ENCODE assay signal across 9 mouse cellular contexts in genomic region chr3:88422020-88422720, GRCm38 (mm10). TPM values are rescaled to one million over a fixed set of nuclear protein-coding genes. Genes with fewer than 3 reads are reported as not detected.
DNase-seq lines count a peak whose midpoint lies in the region; ATAC-seq and TF ChIP-seq lines count a peak whose summit lies in the region.
"Had no signal": no experiment of that assay in that cellular context is flagged by ENCODE, and none has a peak within 500 bp of the region (broad histone marks: within the 10 kb centered on the region; RNA-seq: fewer than 3 reads in every experiment).

No protein-coding gene starts in this region.

- peaks cover 23% of the 10 kb centered on the region for H3K4me1 ChIP-seq in kidney, adult 2 months (ENCODE audit: control insufficient read depth, insufficient read depth, low read length)

- TF ChIP-seq CTCF in layer of hippocampus, adult 2 months (conservative IDR thresholded peaks at IDR 0.05) = peak; percentile 28
- 0 out of 2 replicates have a peak, but pooled peaks have one; percentile 27 for TF ChIP-seq CTCF in kidney, adult 2 months (conservative IDR thresholded peaks at IDR 0.05; ENCODE audit: insufficient read depth, insufficient read length, low read depth, low read length)

- peak; percentile 81 for ATAC-seq in megakaryocyte, adult 5-6 weeks (ENCODE audit: poor library complexity, severe bottlenecking)

- H3K36me3 ChIP-seq in kidney, adult 2 months (ENCODE audit: control insufficient read depth, insufficient read depth, low read length) = no peaks in the 10 kb centered on the region

- peak overlapping the region; percentile 32 for H3K4me3 ChIP-seq in layer of hippocampus, adult 2 months
- H3K4me3 ChIP-seq in kidney, adult 2 months (ENCODE audit: insufficient read depth, low read depth, low read length) = no peak overlapping the region

- H3K27me3 ChIP-seq in kidney, adult 2 months (replicated peaks; ENCODE audit: control insufficient read depth, insufficient read depth, low read length) = no peaks in the 10 kb centered on the region

- peak in 1 of 2 experiments; percentile 30 for DNase-seq in layer of hippocampus, adult 2 months (ENCODE audit: low spot score in 2 of 2)
- DNase-seq in layer of hippocampus, postnatal 10 days (ENCODE audit: low spot score in 2 of 2) = no peak
- DNase-seq in cerebellum, adult 9-10 months = peak; percentile 77
- DNase-seq in kidney, adult 2 months = peak; percentile 82
- DNase-seq in urinary bladder, postnatal 4 days (ENCODE audit: low spot score in 2 of 2) = no peak
- DNase-seq in gastrocnemius, postnatal 25 days = no peak
- no peak for DNase-seq in thymus, adult 18-20 months

- no peak for TF ChIP-seq POLR2A in kidney, adult 2 months (IDR thresholded peaks at IDR 0.05; ENCODE audit: low read depth, low read length)

- WGBS in kidney, adult 2 months = 40% methylated on average over 9 of the region's 9 CpGs

- H3K27ac ChIP-seq in layer of hippocampus, adult 2 months = peak overlapping the region; percentile 43; the same call in 1 of the 2 replicates
- H3K27ac ChIP-seq in kidney, adult 2 months (ENCODE audit: insufficient read depth, low read depth, low read length) = no peak overlapping the region

RNA-seq across cellular contexts. Expression of gene Slc25a44, which starts 2.8 kb away (rescaled TPM):
- total RNA-seq in layer of hippocampus, adult 2 months (2021) = 10 to 100 TPM; 69.5 to 71.8 TPM
- total RNA-seq in layer of hippocampus, postnatal 10 days (2021) = 10 to 100 TPM; 54.1 to 58.1 TPM
- polyA plus RNA-seq in kidney, adult 2 months (2012; rRNA removed) = 38.3 and 42.7 TPM in 2 replicates
- total RNA-seq in megakaryocyte, adult 5-6 weeks (2015) = 11.4 and 11.6 TPM in 2 replicates
- total RNA-seq in megakaryocyte, adult 5-6 weeks (2017) = 17.4 and 18.7 TPM in 2 replicates
- total RNA-seq in gastrocnemius, postnatal 25 days (2021) = 10 to 100 TPM; 14.3 to 14.5 TPM

RNA-seq across cellular contexts. Expression of gene Pmf1, which starts 12.0 kb away (rescaled TPM):
- 1 to 10 TPM; 6.4 to 6.8 TPM for total RNA-seq in layer of hippocampus, adult 2 months (2021)
- total RNA-seq in layer of hippocampus, postnatal 10 days (2021) = 10 to 100 TPM; 10.9 to 11.6 TPM
- 33.9 and 34.4 TPM in 2 replicates for polyA plus RNA-seq in kidney, adult 2 months (2012; rRNA removed)
- 115 and 131 TPM in 2 replicates for total RNA-seq in megakaryocyte, adult 5-6 weeks (2015)
- total RNA-seq in megakaryocyte, adult 5-6 weeks (2017) = 78.5 and 81.9 TPM in 2 replicates
- 10 to 100 TPM; 16.9 to 19.0 TPM for total RNA-seq in gastrocnemius, postnatal 25 days (2021)

RNA-seq across cellular contexts. Expression of gene Bglap, which starts 37.9 kb away (rescaled TPM):
- total RNA-seq in layer of hippocampus, adult 2 months (2021) = under 1 TPM in 1 of 2 experiments, not detected in 1; 0.96 TPM
- 1 to 10 TPM in 1 of 2 experiments, not detected in 1; 2.7 TPM for total RNA-seq in layer of hippocampus, postnatal 10 days (2021)
- polyA plus RNA-seq in kidney, adult 2 months (2012; rRNA removed) = 0.61 TPM in 1 of 2 replicates, not detected in the other
- 0.93 and 1.5 TPM in 2 replicates for total RNA-seq in megakaryocyte, adult 5-6 weeks (2015)
- total RNA-seq in megakaryocyte, adult 5-6 weeks (2017) = 5.0 and 6.3 TPM in 2 replicates
- total RNA-seq in gastrocnemius, postnatal 25 days (2021) = 1 to 10 TPM in 1 of 2 experiments, not detected in 1; 1.9 TPM
- polyA plus RNA-seq: heart, postnatal 0 days had no signal

RNA-seq across cellular contexts. Expression of gene Sema4a, which starts 38.8 kb away (rescaled TPM):
- total RNA-seq in layer of hippocampus, adult 2 months (2021) = 10 to 100 TPM; 37.0 to 42.9 TPM
- 10 to 100 TPM; 39.6 to 42.8 TPM for total RNA-seq in layer of hippocampus, postnatal 10 days (2021)
- polyA plus RNA-seq in kidney, adult 2 months (2012; rRNA removed) = 176 and 197 TPM in 2 replicates
- 171 and 181 TPM in 2 replicates for total RNA-seq in megakaryocyte, adult 5-6 weeks (2015)
- 164 and 167 TPM in 2 replicates for total RNA-seq in megakaryocyte, adult 5-6 weeks (2017)
- 1 to 10 TPM; 1.6 to 1.8 TPM for total RNA-seq in gastrocnemius, postnatal 25 days (2021)

RNA-seq across cellular contexts. Expression of gene Bglap2, which starts 43.7 kb away (rescaled TPM):
- not detected for total RNA-seq in layer of hippocampus, adult 2 months (2021)
- not detected for total RNA-seq in layer of hippocampus, postnatal 10 days (2021)
- polyA plus RNA-seq in kidney, adult 2 months (2012; rRNA removed) = not detected in 2 replicates
- 0.84 TPM in 1 of 2 replicates, not detected in the other for total RNA-seq in megakaryocyte, adult 5-6 weeks (2015)
- 0.66 TPM in 1 of 2 replicates, not detected in the other for total RNA-seq in megakaryocyte, adult 5-6 weeks (2017)
- total RNA-seq in gastrocnemius, postnatal 25 days (2021) = not detected
- polyA plus RNA-seq: heart, postnatal 0 days had no signal

Comparison
In these comparisons a context has a peak if more than half of its experiments do, and no peak if none do; other contexts are left out.
1. DNase-seq: peak in cerebellum, adult 9-10 months (single experiment) and kidney, adult 2 months (single experiment); none in layer of hippocampus, postnatal 10 days (0 of 2), urinary bladder, postnatal 4 days (0 of 2), gastrocnemius, postnatal 25 days (single experiment) and thymus, adult 18-20 months (0 of 2).